Mouse (Mus musculus) gastrocnemius, postnatal 14 days (tissue): ENCODE results near the gene AI413582. TPM values are rescaled to one million over a fixed set of nuclear protein-coding genes. Genes with fewer than 3 reads are reported as not detected.

ENCODE experiments used
- DNase-seq: peaks from one replicate; pipeline ENCODE4 v3.0.0; 2021; ENCODE audit warnings: mixed read lengths
- intact Hi-C: fragments of 180-260 bp; cut with DNase I; formaldehyde crosslinking; loops from one replicate; pipeline ENCODE4 v1.15.1; 2025; ENCODE audit warnings: low total_unique reads
- total RNA-seq, 2 experiments: library from RNA; stranded (reverse); gene quantifications; 2 replicates each; pipeline ENCODE4 v1.2.3; 2021

The AI413582 gene
- total RNA-seq, 2 experiments from 2014 or later = 2.6 to 4.4 TPM

GRCm38 (mm10) chr17:27557927-27558661, 7.5 kb downstream of the AI413582 start:
- DNase-seq = no peak
- intact Hi-C loops = no loop called here

DNA sequence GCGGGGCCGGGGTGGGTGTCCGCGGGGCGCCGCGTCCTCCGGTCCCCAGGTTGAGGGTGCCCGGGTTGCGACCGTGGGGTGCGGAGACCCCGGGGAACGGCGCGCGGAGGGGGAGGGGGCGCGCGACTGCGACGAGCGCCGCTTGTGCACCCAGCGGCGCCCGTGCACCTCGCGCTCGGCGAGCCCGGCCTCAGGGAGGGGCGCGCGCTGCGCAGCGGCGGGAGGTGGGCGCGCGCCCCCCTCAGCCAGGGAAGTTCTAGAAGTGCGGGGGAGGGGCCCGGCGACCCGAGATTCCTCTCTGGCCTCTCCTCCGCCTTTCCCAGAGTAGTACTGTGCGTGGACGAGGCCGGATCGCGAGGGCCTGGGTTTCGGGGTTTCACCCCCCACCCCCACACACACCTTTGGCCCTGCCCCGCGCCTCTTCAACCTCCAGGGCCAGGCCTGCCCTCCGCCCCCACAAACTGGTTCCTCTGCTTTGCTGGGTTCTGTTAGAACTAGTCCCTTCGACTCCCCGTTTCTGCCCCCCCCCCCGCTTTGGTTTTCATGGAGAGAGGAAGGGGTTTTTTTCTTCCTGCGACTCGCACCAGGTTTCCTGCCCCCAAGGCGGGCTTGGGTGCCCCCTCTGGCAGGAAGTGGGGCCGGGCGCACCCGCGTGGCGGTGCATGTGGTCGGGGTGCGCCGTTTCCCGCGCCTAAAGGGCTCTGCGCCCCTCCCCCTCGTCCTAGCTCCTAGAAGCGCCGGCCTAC, 8.2 kb downstream of the AI413582 start:
- intact Hi-C loops = no loop called here
- DNase-seq = no peak

GRCm38 (mm10) chr17:27556315-27557011, 9.1 kb downstream of the AI413582 start, which contains the start of gene Hmga1:
Gene Hmga1, plus strand, starts transcription at chr17:27556497.
- intact Hi-C loops = no loop called here
- DNase-seq = peak; percentile 80

DNA sequence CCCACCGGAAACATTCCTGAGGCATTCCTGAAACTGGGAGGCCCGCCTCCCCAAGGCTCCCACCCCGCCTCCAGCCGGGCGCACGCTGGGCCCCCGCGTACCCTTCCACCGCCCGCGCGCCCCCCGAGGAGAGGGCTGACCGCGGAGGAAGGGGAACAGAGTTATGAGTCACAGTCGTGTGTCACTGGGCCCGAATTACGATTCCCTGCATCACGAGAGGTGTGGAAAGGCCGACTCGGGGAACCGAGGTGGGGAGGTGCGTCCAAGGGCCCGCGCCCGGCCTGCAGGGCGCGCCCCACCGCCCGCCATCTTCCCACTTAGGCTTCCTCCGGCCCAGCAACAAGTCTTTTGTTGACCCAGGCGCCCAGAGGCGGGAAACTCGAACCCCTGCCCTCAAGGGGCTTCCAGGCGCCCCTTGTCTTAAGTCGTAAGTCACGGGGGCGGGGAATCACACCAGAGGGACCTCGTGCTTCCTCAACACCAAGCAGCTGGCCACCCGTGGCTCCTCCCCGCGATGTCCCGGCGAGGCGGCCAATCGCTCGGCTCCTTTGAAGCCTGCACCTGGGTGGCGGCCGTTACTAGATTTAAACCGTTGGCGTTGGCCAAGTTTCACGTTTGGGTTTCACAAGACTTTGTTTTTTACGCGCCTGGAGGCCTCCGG, 9.9 kb downstream of the AI413582 start:
- DNase-seq = peak; percentile 55
- intact Hi-C loops = no loop called here

DNA sequence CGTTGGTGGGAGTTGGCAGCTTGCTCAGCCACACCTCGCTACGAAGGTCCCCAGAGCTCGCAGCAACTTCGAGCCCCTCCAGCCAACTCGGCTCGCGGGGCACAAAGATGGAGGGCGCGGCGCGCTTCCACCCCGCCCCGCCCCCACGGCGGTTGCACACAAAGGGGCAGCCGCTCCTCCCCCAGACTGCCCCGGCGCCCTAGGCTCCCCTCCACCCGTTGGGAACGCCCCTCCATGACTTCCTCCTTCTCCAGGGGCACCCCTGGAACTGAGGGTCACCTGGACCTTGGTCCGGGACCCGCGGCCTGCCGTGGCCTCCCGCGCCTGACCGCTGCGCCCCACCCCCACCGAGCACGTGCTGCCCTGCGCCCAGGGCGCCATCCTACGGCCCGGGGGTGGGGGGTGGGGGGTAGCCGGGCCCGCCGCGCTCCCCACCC, 10.5 kb downstream of the AI413582 start:
- no peak for DNase-seq
- intact Hi-C loops = no loop called here

GRCm38 (mm10) chr17:27554062-27554960, 11.2 kb downstream of the AI413582 start:
- intact Hi-C loops = no loop called here

DNA sequence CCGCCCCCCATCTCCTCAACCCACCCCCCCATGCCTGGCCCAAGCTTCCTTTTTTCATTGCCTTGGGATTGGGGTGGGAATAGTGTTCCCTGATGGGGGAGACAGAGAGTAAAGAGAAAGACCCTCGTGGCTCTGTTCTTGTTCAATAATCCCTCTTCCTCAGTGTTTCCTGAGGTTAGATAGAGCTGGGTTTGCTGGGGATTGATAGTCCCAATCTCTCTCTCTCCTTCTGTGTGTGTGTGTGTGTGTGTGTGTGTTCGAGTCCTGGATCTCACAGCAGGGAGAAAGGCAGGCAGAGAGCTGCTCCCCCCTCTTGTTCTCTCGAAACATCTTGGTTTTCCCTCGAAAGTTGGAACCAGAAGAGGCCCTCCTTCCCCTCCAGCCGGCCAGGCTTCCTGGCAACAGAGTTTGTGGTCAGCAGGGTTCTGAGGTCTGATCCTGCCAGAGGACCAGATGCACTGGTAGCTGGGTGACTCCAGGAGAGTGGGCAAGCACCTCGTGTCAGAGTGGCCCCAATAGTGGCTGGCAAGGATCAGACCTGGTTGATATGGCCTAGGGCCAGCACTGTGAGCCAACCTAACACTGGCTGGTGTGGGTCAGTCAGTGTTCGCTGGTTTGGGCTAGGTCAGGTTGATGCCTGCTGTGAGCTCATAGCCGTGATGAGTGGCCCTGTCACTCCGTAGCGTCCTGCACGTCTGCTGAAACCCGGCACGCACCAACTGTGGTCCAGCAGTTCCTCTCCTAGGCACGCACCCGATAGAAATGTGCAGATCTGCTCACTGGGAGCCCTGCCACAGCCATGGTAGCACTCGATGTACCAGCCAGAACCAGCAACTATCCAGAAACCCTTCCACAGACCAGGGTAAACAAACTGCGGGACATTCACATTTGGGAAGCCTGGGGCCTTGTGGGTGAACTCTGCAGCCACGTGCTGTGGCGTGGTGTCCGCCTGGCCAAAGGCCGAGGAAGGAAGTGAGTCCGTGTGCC, 13.0 kb downstream of the AI413582 start:
- no peak for DNase-seq
- intact Hi-C loops = no loop called here

More at GRCm38 (mm10) chr17:27554062-27554960, 11.2 kb downstream of the AI413582 start:
- DNase-seq = no peak

GRCm38 (mm10) chr17:27551393-27551940, 14.1 kb downstream of the AI413582 start:
- intact Hi-C loops = no loop called here
- DNase-seq = no peak

GRCm38 (mm10) chr17:27549234-27549633, 16.3 kb downstream of the AI413582 start:
- intact Hi-C loops = no loop called here
- DNase-seq = no peak

DNA sequence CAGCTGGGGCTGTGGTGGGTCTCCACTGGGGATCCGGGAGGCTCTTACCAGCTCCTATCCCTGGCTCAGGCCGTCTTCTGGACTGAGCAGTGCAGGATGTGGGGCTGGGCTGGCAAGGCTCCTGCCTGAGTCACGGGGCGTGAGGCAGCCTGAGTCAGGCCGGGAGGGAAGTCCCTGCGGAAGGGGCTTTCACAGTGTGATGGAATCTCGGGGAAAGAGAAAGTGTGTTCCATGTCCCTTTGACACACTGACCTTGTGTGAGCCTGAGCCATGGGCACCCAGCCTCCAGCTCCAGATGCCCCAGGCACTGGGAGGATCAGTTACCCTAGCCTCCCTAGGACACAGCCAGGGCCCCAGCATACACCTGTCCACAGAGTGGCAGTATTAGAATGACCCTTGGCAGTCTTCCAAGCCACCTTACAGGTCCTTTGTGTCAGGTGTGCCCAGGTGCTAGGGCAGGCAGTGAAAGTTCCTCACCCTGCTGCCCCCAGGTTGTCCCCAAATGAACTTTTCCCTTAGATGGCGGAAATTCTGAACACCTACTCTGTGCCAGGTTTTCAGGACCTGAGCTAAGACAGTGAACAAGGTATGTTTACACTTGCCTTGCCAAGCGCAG, 18.2 kb downstream of the AI413582 start:
- peak; percentile 77 for DNase-seq

DNA sequence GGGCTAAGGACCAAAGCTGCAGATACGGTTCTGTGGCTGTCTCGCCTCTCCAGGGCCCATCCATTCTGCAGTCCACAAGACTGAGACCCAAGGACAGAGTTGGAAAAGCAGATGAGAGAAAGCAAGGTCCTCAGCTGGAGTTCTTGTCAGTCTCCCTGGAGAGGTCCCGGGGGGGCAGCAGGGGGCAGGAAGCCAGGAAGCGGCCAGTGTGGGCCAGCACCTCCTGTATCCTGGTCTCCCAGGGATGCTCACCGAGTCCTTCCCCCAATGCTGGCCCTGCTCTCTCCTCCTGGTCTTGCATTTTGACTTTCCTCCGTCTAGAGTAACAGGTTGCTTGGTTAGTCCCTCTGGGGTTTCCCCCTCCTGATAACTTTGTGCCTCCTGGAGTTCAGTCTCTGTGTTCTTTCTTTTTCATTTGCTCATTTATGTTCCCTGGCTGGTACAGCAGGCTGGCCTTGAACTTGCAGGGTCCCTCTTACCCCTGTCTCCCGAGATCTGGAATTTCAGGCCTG, 18.9 kb downstream of the AI413582 start:
- DNase-seq = no peak
- intact Hi-C loops = no loop called here

More for the DNA sequence above, 18.2 kb downstream of the AI413582 start:
- intact Hi-C loops = no loop called here

DNA sequence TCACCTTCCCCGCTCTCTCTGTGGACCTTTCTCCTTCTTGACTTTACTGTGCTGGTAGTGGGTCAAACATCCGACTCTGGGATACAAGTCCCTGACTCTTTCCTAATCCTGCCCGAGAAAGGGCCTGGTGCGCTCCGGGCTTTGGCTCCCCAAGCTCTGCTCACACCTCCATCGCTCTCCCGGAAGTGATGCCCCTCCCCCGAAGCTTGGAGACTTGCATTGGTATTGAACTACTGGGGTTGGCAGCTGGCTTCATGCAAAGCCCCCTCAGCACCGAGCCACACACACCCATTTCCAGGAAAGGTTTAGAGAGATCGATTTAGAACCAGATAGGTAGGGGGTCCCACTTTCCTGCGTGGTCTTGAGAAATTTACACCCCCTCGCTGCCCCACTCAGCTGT, 19.6 kb downstream of the AI413582 start:
- intact Hi-C loops = no loop called here

GRCm38 (mm10) chr17:27544551-27544950, 21.0 kb downstream of the AI413582 start:
- DNase-seq = no peak
- intact Hi-C loops = no loop called here

More for the DNA sequence above, 19.6 kb downstream of the AI413582 start:
- DNase-seq = no peak

DNA sequence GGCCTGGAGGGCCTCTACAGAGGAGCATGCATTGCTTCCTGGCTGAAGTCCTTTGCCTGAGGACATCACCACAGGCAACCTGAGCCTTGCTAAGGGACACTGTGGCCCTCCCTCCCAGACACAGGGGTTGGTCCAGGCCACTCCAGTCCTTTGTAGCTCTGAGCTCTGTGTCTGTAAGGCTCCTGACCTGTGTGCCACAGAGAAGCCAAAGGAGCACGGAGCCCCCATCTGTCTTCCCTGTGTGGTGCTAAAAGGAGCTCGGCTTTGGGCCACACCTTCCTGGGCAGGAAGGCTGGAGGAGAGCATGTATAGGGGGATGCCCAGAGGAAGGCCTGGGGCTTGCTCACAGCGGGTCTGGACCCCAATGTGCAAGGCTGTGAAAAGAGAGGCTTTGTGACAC, 23.6 kb downstream of the AI413582 start:
- intact Hi-C loops = no loop called here
- no peak for DNase-seq

GRCm38 (mm10) chr17:27541261-27541660, 24.3 kb downstream of the AI413582 start:
- no peak for DNase-seq
- intact Hi-C loops = no loop called here

- DNase-seq = peak; percentile 84
- intact Hi-C loops = no loop called here
Measured at GRCm38 (mm10) chr17:27534718-27535117, 30.8 kb downstream of the AI413582 start.

DNA sequence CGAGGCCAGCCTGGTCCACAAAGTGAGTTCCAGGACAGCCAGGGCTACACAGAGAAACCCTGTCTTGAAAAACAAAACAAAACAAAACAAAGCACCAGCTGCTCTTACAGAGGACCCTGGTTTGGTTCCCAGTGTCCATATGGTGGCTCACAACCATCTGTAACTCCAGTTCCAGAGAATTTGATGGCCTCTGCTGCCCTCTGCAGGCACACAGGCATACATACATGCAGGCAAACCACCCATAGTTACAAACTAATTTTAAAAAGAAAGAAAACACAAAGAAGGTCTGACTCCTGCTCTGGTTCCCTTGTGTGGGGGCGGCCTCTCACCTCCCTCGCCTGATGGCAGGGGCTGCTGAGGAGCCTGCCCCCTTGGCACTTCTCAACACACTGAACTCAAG, 32.2 kb downstream of the AI413582 start:
- no peak for DNase-seq
- intact Hi-C loops = no loop called here
